Mouse (Mus musculus) midbrain, embryonic 16.5 days (tissue): Measurements from ENCODE around the gene Bid. TPM values are rescaled to one million over a fixed set of nuclear protein-coding genes. Genes with fewer than 3 reads are reported as not detected.
"Not testable (repeated sequence)": the region's sequence is repeated elsewhere in the genome, so short reads cannot be mapped to it uniquely, and the experiment has no call there.

Experiments used
- ATAC-seq: fragments of 200-750 bp; cut with Nextera tagmentation; 2 replicates; pipeline ENCODE4 v1.8.0; 2017; ENCODE audit warnings: moderate TSS enrichment
- H3K27ac ChIP-seq: fragments of 300-500 bp; sonication (generic); 2 replicates; pipeline ENCODE4 v1.5.1; 2014; ENCODE audit warnings: mild to moderate bottlenecking, low read length, mixed read lengths
- H3K27me3 ChIP-seq: fragments of 300-500 bp; sonication (generic); 2 replicates; pipeline ENCODE4 v1.6.1; 2014; ENCODE audit warnings: low read depth, low read length, mixed read lengths; ENCODE audit not compliant: control insufficient read depth, insufficient read depth
- H3K36me3 ChIP-seq: fragments of 300-500 bp; sonication (generic); 2 replicates; pipeline ENCODE4 v1.6.1; 2014; ENCODE audit warnings: mild to moderate bottlenecking, low read length, moderate library complexity, mixed read lengths; ENCODE audit not compliant: control insufficient read depth, insufficient read depth
- H3K4me1 ChIP-seq: fragments of 300-500 bp; sonication (generic); 2 replicates; pipeline ENCODE4 v1.6.1; 2014; ENCODE audit warnings: mild to moderate bottlenecking, low read length, mixed read lengths; ENCODE audit not compliant: control insufficient read depth, insufficient read depth
- H3K4me2 ChIP-seq: fragments of 300-500 bp; sonication (generic); 2 replicates; pipeline ENCODE4 v1.6.1; 2014; ENCODE audit warnings: mild to moderate bottlenecking, low read length, mixed read lengths
- H3K4me3 ChIP-seq: fragments of 300-500 bp; sonication (generic); 2 replicates; pipeline ENCODE4 v1.5.1; 2014; ENCODE audit warnings: low read depth, mild to moderate bottlenecking, low read length, moderate library complexity, mixed read lengths
- H3K9ac ChIP-seq: fragments of 300-500 bp; sonication (generic); 2 replicates; pipeline ENCODE4 v1.6.1; 2014; ENCODE audit warnings: low read depth, low read length, mixed read lengths
- H3K9me3 ChIP-seq: fragments of 300-500 bp; sonication (generic); replicated peaks from 2 replicates; pipeline ENCODE4 v1.6.1; 2014; ENCODE audit warnings: mild to moderate bottlenecking, low read length, mixed read lengths; ENCODE audit not compliant: control insufficient read depth, poor library complexity, severe bottlenecking
- WGBS: fragments of 180-500 bp; shearing (Covaris S2); extraction: QIAGEN DNeasy Blood & Tissue Kit; methylation state at CpG from one replicate; pipeline ENCODE4 v1.1.7; 2014; 5-methylcytosine and 5-hydroxymethylcytosine counted together
- polyA plus RNA-seq: library from polyadenylated mRNA; unstranded; fragments of >200 nt; fragmentation: Nextera tagmentation; extraction: Ambion mirVana; gene quantifications from 2 replicates; pipeline ENCODE4 v1.2.1, GENCODE M21; 2015

Gene Bid
- polyA plus RNA-seq, 1 experiment from 2014 or later: 51.5 TPM

DNA sequence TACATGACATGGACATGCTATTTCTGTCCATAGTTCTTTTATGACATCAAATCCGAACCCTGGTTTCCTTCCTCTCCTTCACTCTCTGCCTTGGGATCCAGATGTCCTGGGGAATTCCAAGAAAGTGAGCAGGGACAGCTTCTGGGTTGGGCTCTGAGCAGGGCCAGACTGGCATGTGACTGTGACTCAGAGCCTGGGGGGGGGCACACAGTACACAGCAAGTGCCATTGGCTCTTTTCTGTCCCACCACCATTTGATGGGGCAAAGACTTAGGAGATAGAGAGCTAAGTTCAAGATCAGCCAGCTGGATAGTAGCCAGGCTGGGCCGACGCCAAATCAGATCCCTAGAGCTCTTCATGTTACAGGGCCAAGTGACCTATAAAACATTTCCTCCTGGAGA, 11.1 kb upstream of the Bid start:
- no peak overlapping the region for H3K27ac ChIP-seq
- H3K4me3 ChIP-seq: no peak overlapping the region
- no peaks in the 10 kb centered on the region for H3K9me3 ChIP-seq
- H3K9ac ChIP-seq: no peak overlapping the region
- ATAC-seq: no peak
- H3K4me2 ChIP-seq: no peak overlapping the region
- H3K4me1 ChIP-seq: no peaks in the 10 kb centered on the region
- H3K36me3 ChIP-seq: peaks cover 9% of the 10 kb centered on the region
- H3K27me3 ChIP-seq: no peaks in the 10 kb centered on the region
- WGBS: 76% methylated on average over 3 of the region's 3 CpGs

GRCm38 (mm10) chr6:120926880-120927279, 10.2 kb upstream of the Bid start:
- Histone ChIP-seq H3K9ac (no peak overlapping the region), H3K36me3 (peaks cover 5% of the 10 kb centered on the region; the same call in 1 of the 2 replicates), H3K4me2 (no peak overlapping the region), H3K4me1 (no peaks in the 10 kb centered on the region), H3K9me3 (no peaks in the 10 kb centered on the region), H3K27me3 (no peaks in the 10 kb centered on the region), H3K27ac (no peak overlapping the region), H3K4me3 (no peak overlapping the region)
- WGBS: 64% methylated on average over 2 of the region's 2 CpGs
- ATAC-seq: no peak

DNA sequence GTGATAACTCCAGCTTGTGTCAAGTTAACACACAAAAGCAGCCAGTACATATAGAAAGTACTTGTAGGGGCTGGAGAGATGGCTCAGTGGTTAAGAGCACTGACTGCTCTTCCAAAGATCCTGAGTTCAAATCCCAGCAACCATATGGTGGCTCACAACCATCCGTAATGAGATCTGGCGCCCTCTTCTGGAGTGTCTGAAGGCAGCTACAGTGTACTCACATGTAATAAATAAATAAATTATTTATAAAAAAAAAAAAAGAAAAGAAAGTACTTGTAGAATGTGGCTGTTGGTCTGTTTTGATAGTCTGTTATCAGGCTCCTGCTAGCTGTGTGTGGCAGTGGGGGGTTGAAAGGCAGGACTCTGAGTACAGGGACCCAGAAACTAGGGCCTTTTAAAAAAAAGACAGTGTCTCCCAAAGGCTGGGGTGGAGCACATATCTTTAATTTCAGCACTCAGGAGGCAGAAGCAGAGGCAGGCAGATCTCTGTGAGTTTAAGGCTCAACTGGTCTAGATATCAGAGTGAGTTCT, 8.2 kb upstream of the Bid start:
- ATAC-seq: not testable (repeated sequence)
- 73% methylated on average over 2 of the region's 2 CpGs for WGBS

GRCm38 (mm10) chr6:120917975-120918374, 1.3 kb upstream of the Bid start:
- Histone ChIP-seq H3K9me3 (0 out of 2 replicates have a peak, but pooled peaks cover 3% of the 10 kb centered on the region), H3K27me3 (0 out of 2 replicates have a peak, but pooled peaks cover 2% of the 10 kb centered on the region), H3K36me3 (no peaks in the 10 kb centered on the region), H3K9ac (no peak overlapping the region), H3K4me3 (no peak overlapping the region), H3K4me1 (peaks cover 10% of the 10 kb centered on the region), H3K4me2 (no peak overlapping the region), H3K27ac (no peak overlapping the region)
- no peak for ATAC-seq
- WGBS: 58% methylated on average over 3 of the region's 3 CpGs

More for the DNA sequence above, 8.2 kb upstream of the Bid start:
- H3K9me3 ChIP-seq, H3K27me3 ChIP-seq, H3K4me3 ChIP-seq, H3K4me2 ChIP-seq, H3K9ac ChIP-seq, H3K4me1 ChIP-seq, H3K27ac ChIP-seq, H3K36me3 ChIP-seq: not testable (repeated sequence)

DNA sequence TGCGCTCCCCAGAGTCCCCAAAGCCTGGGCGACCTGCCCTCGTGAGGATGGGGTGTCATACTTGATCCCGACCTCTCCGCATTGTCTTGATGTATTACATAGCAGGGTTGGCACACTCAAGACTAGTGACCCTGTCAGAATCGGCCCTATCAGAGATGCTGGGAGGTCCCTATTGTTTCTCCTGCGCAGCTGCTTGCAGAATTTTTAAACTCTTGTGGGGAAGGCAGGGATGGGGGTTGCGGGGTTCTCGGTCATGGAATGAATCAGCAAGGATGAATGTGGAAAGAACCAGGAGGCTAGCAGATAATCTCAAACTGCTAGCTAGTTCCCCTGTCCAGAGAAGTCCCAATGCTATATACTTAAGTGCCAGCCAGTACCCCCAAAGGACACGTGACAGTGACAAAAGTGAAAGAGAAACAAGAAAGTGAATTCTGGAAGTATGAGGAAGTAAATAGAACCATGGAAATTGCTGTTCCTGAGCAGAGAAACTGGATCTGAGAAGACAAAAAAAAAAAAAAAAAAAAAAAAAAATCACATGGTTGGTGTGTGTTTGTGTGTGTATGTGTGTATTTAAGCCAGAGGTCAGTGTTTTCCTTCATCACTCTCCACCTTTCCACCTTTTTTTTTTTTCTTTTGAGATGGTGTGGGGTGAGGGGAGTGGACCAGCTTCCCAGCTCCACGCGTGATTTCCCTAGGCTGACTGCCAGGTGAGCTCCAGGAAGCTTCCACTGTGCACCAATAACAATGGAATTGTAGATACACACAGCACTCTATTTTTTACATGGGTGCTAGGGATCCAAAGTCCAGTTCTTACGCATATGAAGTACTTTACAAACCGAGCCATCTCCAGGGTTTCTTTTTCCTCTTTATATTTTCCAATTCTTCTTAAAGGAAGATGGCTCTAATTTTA, 574 bp upstream of the Bid start:
- H3K27ac ChIP-seq: peak overlapping the region; percentile 44; the same call in 1 of the 2 replicates
- H3K9me3 ChIP-seq, H3K27me3 ChIP-seq, H3K36me3 ChIP-seq, ATAC-seq: not testable (repeated sequence)
- H3K9ac ChIP-seq: peak overlapping the region; percentile 76
- H3K4me3 ChIP-seq: peak overlapping the region; percentile 63
- H3K4me1 ChIP-seq: peaks cover 10% of the 10 kb centered on the region
- H3K4me2 ChIP-seq: peak overlapping the region; percentile 82
- WGBS: 33% methylated on average over 10 of the region's 14 CpGs

DNA sequence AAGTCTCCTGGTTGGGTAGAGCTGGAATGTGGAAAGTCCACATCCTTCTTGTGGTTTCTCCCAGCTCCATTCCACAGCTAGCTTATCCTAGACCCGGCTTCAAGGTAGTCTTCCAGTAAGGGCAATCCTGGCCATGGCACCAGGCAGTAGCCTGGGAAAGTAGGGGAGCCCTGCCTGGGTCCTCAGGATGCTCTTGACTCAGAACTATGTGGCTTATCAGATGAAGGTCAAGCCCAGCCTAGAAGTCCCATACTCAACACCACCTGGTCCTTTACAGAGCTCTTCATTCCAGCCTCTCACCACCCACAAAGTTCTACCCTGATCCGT, 1.0 kb downstream of the Bid start:
- Histone ChIP-seq H3K9ac (peak overlapping the region; percentile 76; the same call in 1 of the 2 replicates), H3K36me3 (no peaks in the 10 kb centered on the region), H3K9me3 (no peaks in the 10 kb centered on the region), H3K4me3 (peak overlapping the region; percentile 63), H3K4me1 (peaks cover 10% of the 10 kb centered on the region), H3K4me2 (peak overlapping the region; percentile 82), H3K27ac (no peak overlapping the region), H3K27me3 (0 out of 2 replicates have a peak, but pooled peaks cover 2% of the 10 kb centered on the region)
- ATAC-seq: 0 out of 2 replicates have a peak, but pooled peaks have one; percentile 13
- 32% methylated on average over 2 of the region's 2 CpGs for WGBS

DNA sequence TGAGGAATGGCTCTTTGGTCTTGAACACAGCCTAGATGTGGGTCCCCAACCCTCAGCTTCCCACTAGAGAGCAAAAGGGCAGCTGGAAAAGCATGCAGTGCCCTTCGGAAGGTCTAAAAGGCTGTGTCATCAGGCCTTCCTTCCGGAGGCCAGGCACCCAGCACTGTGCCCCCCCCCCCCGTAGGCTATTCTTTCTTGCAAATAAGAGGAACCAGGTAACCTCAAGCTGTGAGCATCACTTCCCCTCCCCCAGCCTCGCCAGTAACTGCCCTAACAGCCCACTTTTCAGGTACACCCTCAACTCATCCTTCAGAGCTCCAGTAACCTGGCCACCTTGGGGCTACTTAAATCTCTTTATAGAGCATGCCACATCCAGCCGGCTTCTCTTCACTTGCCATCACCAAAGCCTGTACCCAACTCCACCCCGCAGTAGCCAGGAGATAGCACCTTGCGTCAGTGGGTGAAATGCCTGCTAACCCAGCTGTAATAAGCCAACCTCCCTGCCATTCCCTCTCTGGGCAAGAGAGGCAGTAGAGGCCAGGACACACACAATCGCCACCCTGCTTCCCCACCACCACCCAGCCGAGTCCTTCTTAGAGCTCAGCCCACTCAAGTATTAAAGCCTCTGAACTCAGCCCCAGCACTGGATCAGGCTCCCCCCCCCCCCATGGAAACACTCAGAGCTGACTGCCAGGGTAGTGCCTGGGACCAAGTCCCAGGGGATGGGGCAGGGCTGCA, 1.6 kb downstream of the Bid start:
- ATAC-seq: no peak; the same call in 1 of the 2 replicates
- WGBS: 45% methylated on average over 9 of the region's 9 CpGs
- Histone ChIP-seq H3K36me3 (no peaks in the 10 kb centered on the region), H3K4me2 (peak overlapping the region; percentile 82), H3K27me3 (0 out of 2 replicates have a peak, but pooled peaks cover 2% of the 10 kb centered on the region), H3K4me3 (no peak overlapping the region), H3K9me3 (no peaks in the 10 kb centered on the region), H3K27ac (no peak overlapping the region), H3K4me1 (peaks cover 10% of the 10 kb centered on the region), H3K9ac (no peak overlapping the region)

GRCm38 (mm10) chr6:120914533-120914910, 2.1 kb downstream of the Bid start:
- 84% methylated on average over 4 of the region's 4 CpGs for WGBS
- H3K9me3 ChIP-seq: no peaks in the 10 kb centered on the region
- H3K4me2 ChIP-seq: no peak overlapping the region
- H3K27me3 ChIP-seq: 0 out of 2 replicates have a peak, but pooled peaks cover 2% of the 10 kb centered on the region
- no peak overlapping the region for H3K4me3 ChIP-seq
- H3K27ac ChIP-seq: no peak overlapping the region
- no peak for ATAC-seq
- H3K9ac ChIP-seq: no peak overlapping the region
- peaks cover 10% of the 10 kb centered on the region for H3K4me1 ChIP-seq
- H3K36me3 ChIP-seq: no peaks in the 10 kb centered on the region
